Mouse (Mus musculus) lung, adult 2 months (tissue): ENCODE measurements around the gene Fgf14.

Experiments used
- CTCF ChIP-seq: fragments of 200-500 bp; IDR thresholded peaks from 2 replicates; pipeline ENCODE4 v1.5.1; 2011; ENCODE audit warnings: mild to moderate bottlenecking, low read length, control low read depth; ENCODE audit not compliant: insufficient read depth
- POLR2A ChIP-seq: fragments of 200-500 bp; IDR thresholded peaks from 2 replicates; pipeline ENCODE4 v1.6.1; 2011; ENCODE audit warnings: low read depth, mild to moderate bottlenecking, control low read depth, low read length, borderline replicate concordance; ENCODE audit errors: extremely low read depth

DNA sequence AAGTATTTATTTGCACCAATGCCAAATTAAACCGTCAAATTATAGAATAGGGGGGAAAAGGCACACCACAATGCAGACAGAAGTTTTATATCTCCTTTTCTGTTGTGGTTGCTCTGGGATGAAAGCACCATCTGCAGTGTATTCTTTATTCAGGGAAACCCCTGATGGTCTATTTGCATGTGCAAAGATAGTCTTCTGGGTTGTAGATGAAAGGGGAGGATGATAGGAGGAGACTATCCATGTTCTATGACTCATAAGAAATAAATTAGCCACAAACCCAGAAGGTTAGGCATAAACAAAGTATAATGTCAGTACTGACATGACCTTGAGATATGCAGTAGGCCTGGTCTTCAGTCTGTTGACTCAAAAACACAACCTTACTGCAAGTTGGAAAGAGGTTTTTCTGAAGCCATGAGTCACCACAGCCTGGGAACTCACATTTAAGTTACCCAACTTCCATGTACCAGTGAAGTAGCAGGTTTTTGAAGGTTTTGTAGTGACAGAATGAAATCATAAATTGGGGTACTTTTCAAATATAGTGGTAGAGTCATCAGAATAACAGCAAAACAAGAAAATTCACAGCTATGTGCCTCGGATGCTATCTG is 686.2 kb downstream of the Fgf14 start:
- TF ChIP-seq POLR2A (no peak), CTCF (no peak)
